Mouse (Mus musculus) forebrain, embryonic 12.5 days (tissue): Measurements from ENCODE around the gene Mllt6. TPM values are rescaled to one million over a fixed set of nuclear protein-coding genes. Genes with fewer than 3 reads are reported as not detected.
"Not testable (repeated sequence)": the region's sequence is repeated elsewhere in the genome, so short reads cannot be mapped to it uniquely, and the experiment has no call there.

Experiments
- ATAC-seq: fragments of 200-750 bp; cut with Nextera tagmentation; 2 replicates; pipeline ENCODE4 v1.8.0; 2017; ENCODE audit warnings: moderate TSS enrichment; ENCODE audit not compliant: low FRiP score
- H3K27ac ChIP-seq: fragments of 300-500 bp; sonication (generic); 2 replicates; pipeline ENCODE4 v1.5.1; 2016; ENCODE audit warnings: mild to moderate bottlenecking
- H3K27me3 ChIP-seq: fragments of 300-500 bp; sonication (generic); 2 replicates; pipeline ENCODE4 v1.6.1; 2016; ENCODE audit warnings: mild to moderate bottlenecking
- H3K36me3 ChIP-seq: fragments of 300-500 bp; sonication (generic); replicated peaks from 2 replicates; pipeline ENCODE4 v1.6.1; 2016; ENCODE audit warnings: mild to moderate bottlenecking
- H3K4me1 ChIP-seq: fragments of 300-500 bp; sonication (generic); 2 replicates; pipeline ENCODE4 v1.6.1; 2016
- H3K4me2 ChIP-seq: fragments of 300-500 bp; sonication (generic); 2 replicates; pipeline ENCODE4 v1.6.1; 2016; ENCODE audit warnings: mild to moderate bottlenecking, moderate library complexity
- H3K4me3 ChIP-seq: fragments of 300-500 bp; sonication (generic); replicated peaks from 2 replicates; pipeline ENCODE4 v1.5.1; 2016; ENCODE audit warnings: mild to moderate bottlenecking
- H3K9ac ChIP-seq: fragments of 300-500 bp; sonication (generic); 2 replicates; pipeline ENCODE4 v1.6.1; 2016; ENCODE audit warnings: mild to moderate bottlenecking
- H3K9me3 ChIP-seq: fragments of 300-500 bp; sonication (generic); 2 replicates; pipeline ENCODE4 v1.6.1; 2016
- WGBS: fragments of 180-500 bp; shearing (Covaris S2); methylation state at CpG from one replicate; pipeline ENCODE4 v1.1.7; 2016; 5-methylcytosine and 5-hydroxymethylcytosine counted together
- polyA plus RNA-seq: library from polyadenylated mRNA; unstranded; fragments of >200 nt; fragmentation: Nextera tagmentation; extraction: Ambion mirVana; gene quantifications from 2 replicates; pipeline ENCODE4 v1.2.1, GENCODE M21; 2016

The Mllt6 gene
- polyA plus RNA-seq, 1 experiment from 2014 or later = 3.7 TPM

- no peaks in the 10 kb centered on the region for H3K9me3 ChIP-seq
- H3K27ac ChIP-seq = 0 out of 2 replicates have a peak within 1 kb of the TSS, but pooled peaks have one; percentile 32
- peaks cover 74% of the 10 kb centered on the region for H3K27me3 ChIP-seq
- peaks cover 41% of the 10 kb centered on the region for H3K4me1 ChIP-seq
- no peaks in the 10 kb centered on the region for H3K36me3 ChIP-seq
- peak within 1 kb of the TSS; percentile 73 for H3K4me3 ChIP-seq
- 0% methylated on average over 44 of the region's 47 CpGs for WGBS
- H3K4me2 ChIP-seq = peak within 1 kb of the TSS; percentile 91
- peak; percentile 95 for ATAC-seq
- H3K9ac ChIP-seq = peak within 1 kb of the TSS; percentile 88
These were observed 33.6 kb upstream of the Mllt6 start, which contains the start of gene Epop for GRCm38 (mm10) chr11:97629576-97629975. Epop (minus strand) TSS chr11:97629702.

DNA sequence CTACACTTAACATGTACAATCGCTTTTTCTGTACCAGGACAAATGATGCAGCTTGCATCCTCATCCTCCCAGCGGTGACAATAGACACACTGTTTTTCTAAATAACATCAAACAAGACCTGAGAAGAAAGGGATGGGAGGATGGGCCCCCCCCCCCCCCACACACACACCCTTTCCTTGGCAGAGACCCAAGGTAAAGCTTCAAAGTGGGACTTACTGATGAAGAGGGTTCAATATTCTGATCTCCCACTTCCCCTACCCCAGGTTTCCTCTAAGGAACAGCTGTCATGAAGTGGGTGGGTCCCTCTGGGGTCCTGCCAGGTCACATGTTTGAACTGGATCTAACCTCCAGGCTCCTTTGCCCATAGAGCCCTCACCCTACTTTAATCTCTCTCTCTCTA, 32.2 kb upstream of the Mllt6 start:
- WGBS = 26% methylated on average over 2 of the region's 2 CpGs
- H3K4me1 ChIP-seq = peaks cover 40% of the 10 kb centered on the region
- H3K4me2 ChIP-seq = no peak overlapping the region
- H3K27ac ChIP-seq = no peak overlapping the region
- no peak overlapping the region for H3K4me3 ChIP-seq
- no peaks in the 10 kb centered on the region for H3K9me3 ChIP-seq
- H3K36me3 ChIP-seq = no peaks in the 10 kb centered on the region
- no peak for ATAC-seq
- peaks cover 60% of the 10 kb centered on the region for H3K27me3 ChIP-seq
- no peak overlapping the region for H3K9ac ChIP-seq

- Histone ChIP-seq H3K4me1 (peaks cover 35% of the 10 kb centered on the region), H3K27ac (no peak overlapping the region), H3K36me3 (no peaks in the 10 kb centered on the region), H3K4me3 (no peak overlapping the region), H3K9ac (no peak overlapping the region), H3K4me2 (no peak overlapping the region), H3K27me3 (peaks cover 55% of the 10 kb centered on the region), H3K9me3 (no peaks in the 10 kb centered on the region)
- no peak for ATAC-seq
- 16% methylated on average over 5 of the region's 5 CpGs for WGBS
These were observed 31.7 kb upstream of the Mllt6 start for GRCm38 (mm10) chr11:97631500-97631899.

- 0 out of 2 replicates have a peak, but pooled peaks have one; percentile 25 for ATAC-seq
- H3K27me3 ChIP-seq = peaks cover 51% of the 10 kb centered on the region
- H3K4me1 ChIP-seq = peaks cover 32% of the 10 kb centered on the region
- no peak overlapping the region for H3K27ac ChIP-seq
- no peak overlapping the region for H3K4me3 ChIP-seq
- 2% methylated on average over 12 of the region's 12 CpGs for WGBS
- no peak overlapping the region for H3K4me2 ChIP-seq
- H3K36me3 ChIP-seq = no peaks in the 10 kb centered on the region
- no peaks in the 10 kb centered on the region for H3K9me3 ChIP-seq
- no peak overlapping the region for H3K9ac ChIP-seq
These were observed 31.3 kb upstream of the Mllt6 start for GRCm38 (mm10) chr11:97631938-97632337.

DNA sequence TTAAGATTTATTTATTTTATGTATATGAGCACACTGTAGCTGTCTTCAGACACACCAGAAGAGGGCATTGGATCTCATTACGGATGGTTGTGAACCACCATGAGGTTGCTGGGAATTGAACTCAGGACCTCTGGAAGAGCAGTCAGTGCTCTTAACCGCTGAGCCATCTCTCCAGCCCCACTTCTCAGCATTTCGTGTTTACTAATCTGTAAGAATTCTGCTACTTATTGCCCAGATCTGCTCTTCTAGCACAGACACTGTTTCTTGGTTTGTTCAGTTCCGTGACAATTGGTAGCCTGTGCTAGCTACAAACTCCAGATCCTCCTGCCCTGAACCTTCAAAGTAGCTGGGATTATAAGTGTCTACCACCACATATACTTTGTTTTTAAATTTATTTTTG, 30.8 kb upstream of the Mllt6 start:
- not testable (repeated sequence) for H3K4me3 ChIP-seq, H3K36me3 ChIP-seq, H3K27ac ChIP-seq, H3K9me3 ChIP-seq, H3K4me2 ChIP-seq, ATAC-seq, H3K9ac ChIP-seq
- peaks cover 27% of the 10 kb centered on the region for H3K4me1 ChIP-seq
- 83% methylated on average over 4 of the region's 4 CpGs for WGBS
- peaks cover 46% of the 10 kb centered on the region for H3K27me3 ChIP-seq

DNA sequence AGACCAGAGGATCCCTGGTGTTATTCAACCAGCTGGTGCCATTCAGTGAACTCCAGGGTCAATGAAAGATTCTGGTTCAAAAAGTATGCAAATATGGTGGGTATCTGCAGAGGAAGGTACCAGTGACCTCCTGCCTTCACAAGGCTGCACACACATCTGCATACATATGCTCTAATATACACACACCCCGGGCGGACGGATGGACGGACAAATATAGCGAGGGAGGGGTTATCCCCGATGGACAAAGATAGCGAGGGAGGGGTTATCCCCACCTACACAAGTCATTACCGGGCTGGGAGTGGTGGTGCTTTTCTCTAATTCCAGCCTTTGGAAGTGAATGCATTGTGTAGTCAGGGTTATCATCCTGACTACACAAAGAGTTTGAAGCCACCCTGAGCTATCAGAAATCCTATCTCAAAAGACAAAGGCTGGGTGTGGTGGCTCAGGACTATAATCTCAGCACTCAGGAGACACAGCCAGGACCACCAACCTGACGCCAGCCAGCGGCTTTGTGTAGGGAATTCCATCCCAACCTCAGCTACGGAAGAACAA, 27.7 kb upstream of the Mllt6 start:
- 0 out of 2 replicates have a peak, but pooled peaks cover 2% of the 10 kb centered on the region for H3K4me1 ChIP-seq
- H3K36me3 ChIP-seq = no peaks in the 10 kb centered on the region
- no peak overlapping the region for H3K9ac ChIP-seq
- no peak overlapping the region for H3K27ac ChIP-seq
- WGBS = 74% methylated on average over 11 of the region's 11 CpGs
- no peak overlapping the region for H3K4me2 ChIP-seq
- ATAC-seq = no peak
- peaks cover 22% of the 10 kb centered on the region for H3K27me3 ChIP-seq
- no peaks in the 10 kb centered on the region for H3K9me3 ChIP-seq
- no peak overlapping the region for H3K4me3 ChIP-seq

GRCm38 (mm10) chr11:97641668-97642067, 21.5 kb upstream of the Mllt6 start:
- Histone ChIP-seq H3K4me2 (no peak overlapping the region), H3K36me3 (no peaks in the 10 kb centered on the region), H3K27ac (no peak overlapping the region), H3K9me3 (peaks cover 4% of the 10 kb centered on the region; the same call in 1 of the 2 replicates), H3K4me1 (no peaks in the 10 kb centered on the region), H3K4me3 (no peak overlapping the region), H3K9ac (no peak overlapping the region), H3K27me3 (peaks cover 5% of the 10 kb centered on the region; the same call in 1 of the 2 replicates)
- ATAC-seq = no peak
- WGBS = 72% methylated on average over 8 of the region's 8 CpGs

GRCm38 (mm10) chr11:97642746-97643145, 20.5 kb upstream of the Mllt6 start:
- Histone ChIP-seq H3K27me3 (peaks cover 5% of the 10 kb centered on the region; the same call in 1 of the 2 replicates), H3K9me3 (peaks cover 4% of the 10 kb centered on the region; the same call in 1 of the 2 replicates), H3K4me2 (no peak overlapping the region), H3K4me3 (no peak overlapping the region), H3K4me1 (no peaks in the 10 kb centered on the region), H3K27ac (no peak overlapping the region), H3K36me3 (no peaks in the 10 kb centered on the region), H3K9ac (no peak overlapping the region)
- ATAC-seq = no peak
- 46% methylated on average over 2 of the region's 2 CpGs for WGBS

DNA sequence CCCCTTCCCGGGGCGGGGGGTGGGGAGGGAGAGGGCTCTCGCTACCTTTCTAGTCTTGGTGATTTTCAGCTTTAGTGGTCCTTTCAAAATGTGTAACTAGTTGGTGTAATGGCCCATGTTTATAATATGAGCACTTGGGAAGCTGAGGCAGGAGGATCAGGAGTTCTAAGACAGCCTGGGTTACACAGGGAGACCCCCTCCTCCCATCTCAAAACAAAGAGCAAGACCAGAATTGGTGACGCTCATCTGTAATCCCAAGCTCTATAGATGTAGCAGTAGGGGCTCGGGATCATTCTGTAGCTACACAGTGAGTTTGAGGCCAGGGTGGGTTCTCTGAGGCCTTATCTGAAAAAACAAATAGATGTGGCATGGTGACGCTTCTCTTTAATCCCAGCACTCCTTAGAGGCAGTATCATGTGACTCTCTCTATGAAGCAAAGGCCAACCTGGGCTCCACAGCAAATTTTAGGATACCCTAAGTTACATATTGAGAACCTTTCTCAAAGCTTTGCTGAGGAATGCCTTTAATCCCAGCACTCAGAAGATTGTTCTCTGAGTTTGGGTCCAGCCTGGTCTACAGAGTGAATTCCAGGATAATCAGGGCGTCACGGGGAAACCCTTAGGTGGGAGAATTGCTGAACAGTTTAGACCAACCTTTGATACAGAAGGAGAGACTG, 19.7 kb upstream of the Mllt6 start:
- Histone ChIP-seq H3K9me3 (peaks cover 4% of the 10 kb centered on the region; the same call in 1 of the 2 replicates), H3K27me3 (no peaks in the 10 kb centered on the region), H3K4me1 (no peaks in the 10 kb centered on the region), H3K27ac (no peak overlapping the region), H3K36me3 (no peaks in the 10 kb centered on the region), H3K4me2 (no peak overlapping the region), H3K4me3 (no peak overlapping the region), H3K9ac (no peak overlapping the region)
- WGBS = 83% methylated on average over 8 of the region's 8 CpGs
- ATAC-seq = no peak

DNA sequence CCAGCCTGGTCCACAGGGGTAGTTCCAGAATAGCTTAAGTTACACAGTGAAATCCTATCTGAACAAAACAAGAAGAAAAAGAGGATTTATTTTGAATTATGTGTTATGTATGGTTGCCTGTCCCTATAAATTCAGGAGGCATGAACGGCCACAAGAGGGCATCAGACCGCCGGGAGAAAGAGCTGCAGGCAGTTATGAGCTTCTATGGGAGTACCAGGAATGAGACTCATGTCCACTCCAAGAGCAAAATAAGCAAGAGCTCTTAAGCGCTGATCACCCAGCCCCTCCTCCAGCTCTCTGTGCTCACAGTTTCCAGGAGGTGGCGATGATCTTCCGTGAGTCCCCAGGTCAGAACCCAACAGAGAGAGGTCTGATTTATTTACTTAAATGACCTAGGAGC, 18.4 kb upstream of the Mllt6 start:
- Histone ChIP-seq H3K27me3 (no peaks in the 10 kb centered on the region), H3K27ac (0 out of 2 replicates have a peak overlapping the region, but pooled peaks have one; percentile 2), H3K36me3 (no peaks in the 10 kb centered on the region), H3K9ac (no peak overlapping the region), H3K4me3 (no peak overlapping the region), H3K4me1 (peaks cover under 1% of the 10 kb centered on the region; the same call in 1 of the 2 replicates), H3K9me3 (peaks cover 4% of the 10 kb centered on the region; the same call in 1 of the 2 replicates), H3K4me2 (no peak overlapping the region)
- no peak for ATAC-seq
- WGBS = 2% methylated on average over 6 of the region's 6 CpGs

DNA sequence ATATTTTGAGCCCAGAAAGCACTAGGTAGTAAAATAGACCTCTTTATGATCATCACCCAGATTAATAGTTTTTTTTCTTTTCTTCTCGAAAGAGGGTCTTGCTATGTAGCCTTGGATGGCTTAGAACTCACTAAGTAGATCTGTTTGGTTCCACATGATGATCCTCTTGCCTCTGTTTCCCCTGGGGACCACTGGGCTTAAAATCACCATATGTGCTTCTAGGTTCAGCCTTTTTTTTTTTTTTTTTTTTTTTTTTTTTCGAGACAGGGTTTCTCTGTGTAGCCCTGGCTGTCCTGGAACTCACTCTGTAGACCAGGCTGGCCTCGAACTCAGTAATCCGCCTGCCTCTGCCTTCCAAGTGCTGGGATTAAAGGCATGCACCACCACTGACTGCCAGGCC, 14.7 kb upstream of the Mllt6 start:
- ATAC-seq, H3K4me1 ChIP-seq, H3K9me3 ChIP-seq, H3K9ac ChIP-seq, H3K36me3 ChIP-seq, H3K27me3 ChIP-seq, H3K27ac ChIP-seq, H3K4me2 ChIP-seq, H3K4me3 ChIP-seq: not testable (repeated sequence)
- 92% methylated on average over 3 of the region's 4 CpGs for WGBS

- no peak overlapping the region for H3K27ac ChIP-seq
- H3K9me3 ChIP-seq = no peaks in the 10 kb centered on the region
- H3K9ac ChIP-seq = no peak overlapping the region
- H3K27me3 ChIP-seq = no peaks in the 10 kb centered on the region; the same call in 1 of the 2 replicates
- no peak overlapping the region for H3K4me2 ChIP-seq
- no peak overlapping the region for H3K4me3 ChIP-seq
- no peak for ATAC-seq
- no peaks in the 10 kb centered on the region for H3K36me3 ChIP-seq
- H3K4me1 ChIP-seq = peaks cover 6% of the 10 kb centered on the region; the same call in 1 of the 2 replicates
- 47% methylated on average over 5 of the region's 5 CpGs for WGBS
These were observed 12.9 kb upstream of the Mllt6 start for GRCm38 (mm10) chr11:97650341-97650740.

DNA sequence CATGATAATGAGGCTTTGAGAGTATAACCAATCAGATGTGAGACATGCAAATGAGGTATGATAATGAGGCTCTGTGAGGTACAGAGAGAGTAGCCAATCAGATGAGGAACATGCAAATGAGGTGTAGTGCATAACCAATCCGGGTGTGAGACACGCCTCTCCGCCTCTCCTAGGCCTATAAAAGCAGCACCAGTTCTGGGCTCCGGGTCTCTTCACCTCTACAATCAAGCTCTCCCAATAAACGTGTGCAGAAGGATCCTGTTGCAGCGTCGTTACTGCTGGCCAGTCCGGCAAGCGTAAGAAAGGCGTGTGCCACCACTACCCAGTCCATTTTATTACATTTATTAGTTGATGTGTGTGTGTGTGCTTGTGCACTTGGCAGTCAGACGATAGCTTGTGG, 9.8 kb upstream of the Mllt6 start:
- not testable (repeated sequence) for H3K9me3 ChIP-seq, H3K27ac ChIP-seq, H3K9ac ChIP-seq, H3K4me2 ChIP-seq, H3K27me3 ChIP-seq, ATAC-seq, H3K36me3 ChIP-seq, H3K4me3 ChIP-seq, H3K4me1 ChIP-seq
- 93% methylated on average over 11 of the region's 11 CpGs for WGBS
